Mouse (Mus musculus) cortical plate, adult 2 months (tissue): ENCODE data around the gene Slc25a34.

Source experiments
- CTCF ChIP-seq: fragments of 200-500 bp; IDR thresholded peaks from 2 replicates; pipeline ENCODE4 v1.5.1; 2011; ENCODE audit warnings: mild to moderate bottlenecking, control low read depth, low read length; ENCODE audit not compliant: insufficient read depth; ENCODE audit errors: extremely low read depth
- POLR2A ChIP-seq: fragments of 200-500 bp; IDR thresholded peaks from 2 replicates; pipeline ENCODE4 v1.6.1; 2011; ENCODE audit warnings: mild to moderate bottlenecking, low read length, control low read depth; ENCODE audit not compliant: insufficient read depth; ENCODE audit errors: extremely low read depth

GRCm38 (mm10) chr4:141625774-141626550 lies 2.3 kb upstream of the Slc25a34 start:
- TF ChIP-seq CTCF: no peak
- TF ChIP-seq POLR2A: no peak
